Comparison of ENCODE assay signal across 8 mouse cellular contexts in the genomic region with DNA sequence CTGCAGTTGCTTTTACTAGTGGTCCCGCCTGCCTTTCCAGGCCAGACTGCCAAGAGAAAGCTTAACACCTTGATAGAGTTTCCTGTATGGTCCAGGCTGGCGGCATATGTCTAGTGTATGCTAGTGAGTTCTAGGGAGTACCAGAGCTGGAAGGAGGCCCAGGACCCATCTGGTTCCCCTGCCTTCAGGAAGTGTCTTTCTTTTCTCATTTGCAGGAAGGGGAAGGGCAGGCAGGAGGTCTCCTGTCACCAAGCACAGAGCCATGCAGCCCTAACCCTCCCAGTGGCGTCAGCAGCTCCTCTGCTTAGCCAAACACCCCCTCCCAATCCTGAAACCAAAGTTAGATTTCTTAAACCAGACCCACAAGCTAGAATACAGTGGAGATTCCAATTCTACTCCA. TPM values are rescaled to one million over a fixed set of nuclear protein-coding genes. Genes with fewer than 3 reads are reported as not detected.
DNase-seq lines count a peak whose midpoint lies in the region; ATAC-seq and TF ChIP-seq lines count a peak whose summit lies in the region.
"Had no signal": no experiment of that assay in that cellular context is flagged by ENCODE, and none has a peak within 500 bp of the region (broad histone marks: within the 10 kb centered on the region; RNA-seq: fewer than 3 reads in every experiment).

No protein-coding gene starts in this region.

- peaks cover 22% of the 10 kb centered on the region for H3K4me1 ChIP-seq in embryonic facial prominence, embryonic 13.5 days

- peak; percentile 17 for DNase-seq in Muller cell, postnatal 12 days (ENCODE audit: inconsistent ontology term)
- DNase-seq in heart, postnatal 36 days: peak; percentile 25 to 30
- DNase-seq in layer of hippocampus, postnatal 36 days: peak; percentile 6
- DNase-seq in natural killer cell, adult 2 months (ENCODE audit: low spot score in 2 of 2): no peak

- peak overlapping the region; percentile 51; the same call in 1 of the 2 replicates for H3K9ac ChIP-seq in embryonic facial prominence, embryonic 13.5 days

- 16% methylated on average over 3 of the region's 3 CpGs for WGBS in embryonic facial prominence, embryonic 13.5 days

- H3ac ChIP-seq in C2C12 (ENCODE audit: control insufficient read depth, insufficient read length, low read depth): peak overlapping the region; percentile 1

- H3K9me3 ChIP-seq in embryonic facial prominence, embryonic 13.5 days: no peaks in the 10 kb centered on the region

- ATAC-seq in embryonic facial prominence, embryonic 13.5 days (ENCODE audit: insufficient number of reproducible peaks, insufficient read depth, low FRiP score, low TSS enrichment, low read depth): no peak
- peak; percentile 35 for ATAC-seq in megakaryocyte progenitor cell, adult 5-6 weeks (replicated peaks; ENCODE audit: poor library complexity)

- no peaks in the 10 kb centered on the region for H3K27me3 ChIP-seq in C2C12 (ENCODE audit: control insufficient read depth, insufficient read depth, insufficient read length)
- no peaks in the 10 kb centered on the region for H3K27me3 ChIP-seq in embryonic facial prominence, embryonic 13.5 days

- H3K4me2 ChIP-seq in embryonic facial prominence, embryonic 13.5 days: peak overlapping the region; percentile 84

- peaks cover 13% of the 10 kb centered on the region for H3K36me3 ChIP-seq in C2C12 (ENCODE audit: control insufficient read depth, insufficient read depth)
- H3K36me3 ChIP-seq in embryonic facial prominence, embryonic 13.5 days: no peaks in the 10 kb centered on the region

- no peak overlapping the region for H3K27ac ChIP-seq in embryonic facial prominence, embryonic 13.5 days

- no peak for TF ChIP-seq CTCF in C2C12 (IDR thresholded peaks at IDR 0.05; ENCODE audit: control insufficient read depth, insufficient read depth, insufficient read length)

- intact Hi-C loops in heart, postnatal 36 days (cut with DNase I): loop anchor here (2.0 to 5.0 kb wide), 3 partner anchors 27 to 458 kb away; partner anchors contain the start of genes 4833427G06Rik, Nkapd1 and Pih1d2

- peak overlapping the region; percentile 43 for H3K4me3 ChIP-seq in C2C12 (ENCODE audit: insufficient read depth, poor library complexity, severe bottlenecking)
- H3K4me3 ChIP-seq in embryonic facial prominence, embryonic 13.5 days: peak overlapping the region; percentile 53

- peaks cover 24% of the 10 kb centered on the region for H3K79me2 ChIP-seq in C2C12 (ENCODE audit: control insufficient read depth, insufficient read depth)

- no peaks in the 10 kb centered on the region for H3K79me3 ChIP-seq in C2C12 (ENCODE audit: low read depth)

TF ChIP-seq in C2C12, 6 proteins besides CTCF, POLR2A, EP300 and RAD21:
- TF ChIP-seq MYOD1 (IDR thresholded peaks at IDR 0.05; ENCODE audit: control insufficient read depth, insufficient read length, low read depth) (no peak), USF1 (IDR thresholded peaks at IDR 0.05; ENCODE audit: low read depth) (no peak), MAX (IDR thresholded peaks at IDR 0.05) (no peak), FOSL1 (IDR thresholded peaks at IDR 0.05; ENCODE audit: insufficient read depth, low read length, poor library complexity, severe bottlenecking) (no peak), CEBPB (IDR thresholded peaks at IDR 0.05; ENCODE audit: low read depth) (no peak), MYOG (IDR thresholded peaks at IDR 0.05; ENCODE audit: control insufficient read depth, extremely low read depth, insufficient read length) (no peak)
TF ChIP-seq in C2C12: peak in this region for 0.

RNA-seq across cellular contexts. Expression of gene Layn, which starts 1.1 kb away (rescaled TPM):
- polyA plus RNA-seq in C2C12 (2012; fragmentation: generic; extraction: Trizol): 28.8 TPM
- 4.5 and 5.4 TPM in 2 replicates for polyA plus RNA-seq in embryonic facial prominence, embryonic 13.5 days (2015; fragmentation: Nextera tagmentation; extraction: Ambion mirVana)
- total RNA-seq in heart, postnatal 36 days (2021): 1 to 10 TPM; 6.5 to 6.9 TPM
- total RNA-seq in layer of hippocampus, postnatal 36 days (2021): 1 to 10 TPM; 3.8 to 5.9 TPM
- 7.5 and 9.9 TPM in 2 replicates for total RNA-seq in megakaryocyte progenitor cell, adult 5-6 weeks (2015)
- 38.0 and 41.9 TPM in 2 replicates for total RNA-seq in megakaryocyte progenitor cell, adult 5-6 weeks (2017)

RNA-seq across cellular contexts. Expression of gene Btg4, which starts 15.1 kb away (rescaled TPM):
- not detected for polyA plus RNA-seq in C2C12 (2012; fragmentation: generic; extraction: Trizol)
- not detected in 2 replicates for polyA plus RNA-seq in embryonic facial prominence, embryonic 13.5 days (2015; fragmentation: Nextera tagmentation; extraction: Ambion mirVana)
- not detected for total RNA-seq in heart, postnatal 36 days (2021)
- not detected for total RNA-seq in layer of hippocampus, postnatal 36 days (2021)
- 0.10 TPM in 1 of 2 replicates, not detected in the other for total RNA-seq in megakaryocyte progenitor cell, adult 5-6 weeks (2015)
- not detected in 2 replicates for total RNA-seq in megakaryocyte progenitor cell, adult 5-6 weeks (2017)
- polyA plus RNA-seq: gonadal fat pad, adult 2 months had no signal

RNA-seq across cellular contexts. Expression of gene 4833427G06Rik, which starts 26.1 kb away (rescaled TPM):
- polyA plus RNA-seq in C2C12 (2012; fragmentation: generic; extraction: Trizol): 2.0 TPM
- polyA plus RNA-seq in embryonic facial prominence, embryonic 13.5 days (2015; fragmentation: Nextera tagmentation; extraction: Ambion mirVana): not detected in 2 replicates
- total RNA-seq in heart, postnatal 36 days (2021): not detected
- total RNA-seq in layer of hippocampus, postnatal 36 days (2021): not detected
- total RNA-seq in megakaryocyte progenitor cell, adult 5-6 weeks (2015): not detected in 2 replicates
- total RNA-seq in megakaryocyte progenitor cell, adult 5-6 weeks (2017): not detected in 2 replicates

Comparison
In these comparisons a context has a peak if more than half of its experiments do, and no peak if none do; other contexts are left out.
1. DNase-seq: peak in Muller cell, postnatal 12 days (single experiment), heart, postnatal 36 days (2 of 2) and layer of hippocampus, postnatal 36 days (2 of 2); none in natural killer cell, adult 2 months (0 of 2).